Mouse (Mus musculus): ENCODE measurements around the gene Ube2g2. TPM values are rescaled to one million over a fixed set of nuclear protein-coding genes. Genes with fewer than 3 reads are reported as not detected.
A peak's percentile ranks its signal among the peaks of the same experiment; 100 is the strongest.

Ube2g2 gene
- polyA plus RNA-seq (2012), result 2.6 and 2.9 TPM in 2 replicates

- Histone ChIP-seq H3K4me1 (ENCODE audit: control insufficient read depth) (peaks cover 48% of the 10 kb centered on the region), H3K9me3 (ENCODE audit: control insufficient read depth, low read length) (no peaks in the 10 kb centered on the region), H3K4me3 (replicated peaks) (peak within 1 kb of the TSS; percentile 73), H3K36me3 (ENCODE audit: control insufficient read depth) (peaks cover 59% of the 10 kb centered on the region), H3K27me3 (ENCODE audit: control insufficient read depth) (no peaks in the 10 kb centered on the region)
- TF ChIP-seq GATA1 (IDR thresholded peaks at IDR 0.05; ENCODE audit: low read length), result no peak
- no peak for TF ChIP-seq TAL1 (IDR thresholded peaks at IDR 0.05; ENCODE audit: low read length)
Measured at GRCm38 (mm10) chr10:77622055-77622988, at the start of gene Ube2g2. TSS of gene Ube2g2 (plus strand) at chr10:77622275.

GRCm38 (mm10) chr10:77573162-77573561 is 48.9 kb upstream of the Ube2g2 start:
- H3K9me3 ChIP-seq (ENCODE audit: control insufficient read depth, low read length), result no peaks in the 10 kb centered on the region
- H3K36me3 ChIP-seq (ENCODE audit: control insufficient read depth), result no peaks in the 10 kb centered on the region
- no peaks in the 10 kb centered on the region; the same call in 1 of the 2 replicates for H3K4me1 ChIP-seq (ENCODE audit: control insufficient read depth)
- TF ChIP-seq TAL1 (IDR thresholded peaks at IDR 0.05; ENCODE audit: low read length), result no peak
- no peak for TF ChIP-seq GATA1 (IDR thresholded peaks at IDR 0.05; ENCODE audit: low read length)
- peaks cover 21% of the 10 kb centered on the region for H3K27me3 ChIP-seq (ENCODE audit: control insufficient read depth)
- no peak overlapping the region for H3K4me3 ChIP-seq (replicated peaks)

GRCm38 (mm10) chr10:77580027-77580920 is 41.8 kb upstream of the Ube2g2 start:
- Histone ChIP-seq H3K4me1 (ENCODE audit: control insufficient read depth) (peaks cover 40% of the 10 kb centered on the region), H3K4me3 (replicated peaks) (no peak overlapping the region), H3K36me3 (ENCODE audit: control insufficient read depth) (peaks cover 13% of the 10 kb centered on the region), H3K9me3 (ENCODE audit: control insufficient read depth, low read length) (no peaks in the 10 kb centered on the region), H3K27me3 (ENCODE audit: control insufficient read depth) (peaks cover 10% of the 10 kb centered on the region)
- TF ChIP-seq GATA1 (IDR thresholded peaks at IDR 0.05; ENCODE audit: low read length), result no peak
- TF ChIP-seq TAL1 (IDR thresholded peaks at IDR 0.05; ENCODE audit: low read length), result no peak

DNA sequence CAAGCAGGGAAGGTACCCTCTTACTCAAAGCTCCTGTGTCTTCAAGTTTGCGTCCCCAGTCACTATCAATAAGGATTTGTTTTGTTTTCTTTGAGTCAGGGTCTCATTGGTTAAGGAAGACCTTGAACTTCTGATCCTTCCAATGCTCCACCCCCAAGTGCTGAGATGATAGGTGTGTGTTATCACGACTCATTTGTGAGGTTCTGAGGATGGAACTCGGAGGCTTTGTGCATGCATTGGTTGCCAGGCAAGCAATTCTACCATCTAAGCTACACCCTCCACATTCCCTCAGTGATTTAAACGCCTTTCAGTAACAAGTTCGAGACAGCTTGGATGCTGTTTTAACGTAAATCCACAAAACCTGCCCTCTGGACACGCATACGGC is 41.1 kb upstream of the Ube2g2 start:
- Histone ChIP-seq H3K9me3 (ENCODE audit: control insufficient read depth, low read length) (no peaks in the 10 kb centered on the region), H3K36me3 (ENCODE audit: control insufficient read depth) (peaks cover 18% of the 10 kb centered on the region), H3K4me3 (replicated peaks) (peak overlapping the region; percentile 86), H3K4me1 (ENCODE audit: control insufficient read depth) (peaks cover 42% of the 10 kb centered on the region), H3K27me3 (ENCODE audit: control insufficient read depth) (peaks cover 9% of the 10 kb centered on the region)
- TF ChIP-seq GATA1 (IDR thresholded peaks at IDR 0.05; ENCODE audit: low read length) (no peak), TAL1 (IDR thresholded peaks at IDR 0.05; ENCODE audit: low read length) (no peak)

GRCm38 (mm10) chr10:77581408-77582284 is 40.4 kb upstream of the Ube2g2 start, which contains the start of gene Pttg1ip:
TSS of gene Pttg1ip (plus strand) at chr10:77581720.
- H3K4me3 ChIP-seq (replicated peaks), result peak within 1 kb of the TSS; percentile 86
- H3K4me1 ChIP-seq (ENCODE audit: control insufficient read depth), result peaks cover 46% of the 10 kb centered on the region
- peaks cover 25% of the 10 kb centered on the region for H3K36me3 ChIP-seq (ENCODE audit: control insufficient read depth)
- H3K27me3 ChIP-seq (ENCODE audit: control insufficient read depth), result peaks cover 3% of the 10 kb centered on the region
- H3K9me3 ChIP-seq (ENCODE audit: control insufficient read depth, low read length), result no peaks in the 10 kb centered on the region
- no peak for TF ChIP-seq TAL1 (IDR thresholded peaks at IDR 0.05; ENCODE audit: low read length)

DNA sequence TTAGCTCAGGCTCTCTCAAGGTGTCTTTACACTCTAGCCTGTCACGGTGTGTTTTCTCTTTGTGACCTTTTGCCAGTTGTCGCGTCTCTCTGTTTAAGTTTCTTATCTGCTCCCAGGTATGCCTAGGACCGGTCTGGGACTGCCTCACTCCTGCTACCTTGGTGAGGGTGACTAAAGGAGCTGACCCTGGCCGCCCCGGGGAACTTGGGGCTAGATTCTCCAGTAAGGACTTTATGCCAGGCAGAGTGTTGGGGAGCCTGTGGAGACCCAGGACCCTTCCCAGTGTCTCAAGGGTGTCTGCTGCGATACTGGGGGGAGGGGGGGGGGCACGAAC is 39.8 kb upstream of the Ube2g2 start:
- H3K27me3 ChIP-seq (ENCODE audit: control insufficient read depth), result peaks cover 3% of the 10 kb centered on the region
- peaks cover 31% of the 10 kb centered on the region for H3K36me3 ChIP-seq (ENCODE audit: control insufficient read depth)
- no peaks in the 10 kb centered on the region for H3K9me3 ChIP-seq (ENCODE audit: control insufficient read depth, low read length)
- peak overlapping the region; percentile 86 for H3K4me3 ChIP-seq (replicated peaks)
- H3K4me1 ChIP-seq (ENCODE audit: control insufficient read depth), result peaks cover 49% of the 10 kb centered on the region
- TF ChIP-seq GATA1 (IDR thresholded peaks at IDR 0.05; ENCODE audit: low read length) (no peak), TAL1 (IDR thresholded peaks at IDR 0.05; ENCODE audit: low read length) (no peak)

DNA sequence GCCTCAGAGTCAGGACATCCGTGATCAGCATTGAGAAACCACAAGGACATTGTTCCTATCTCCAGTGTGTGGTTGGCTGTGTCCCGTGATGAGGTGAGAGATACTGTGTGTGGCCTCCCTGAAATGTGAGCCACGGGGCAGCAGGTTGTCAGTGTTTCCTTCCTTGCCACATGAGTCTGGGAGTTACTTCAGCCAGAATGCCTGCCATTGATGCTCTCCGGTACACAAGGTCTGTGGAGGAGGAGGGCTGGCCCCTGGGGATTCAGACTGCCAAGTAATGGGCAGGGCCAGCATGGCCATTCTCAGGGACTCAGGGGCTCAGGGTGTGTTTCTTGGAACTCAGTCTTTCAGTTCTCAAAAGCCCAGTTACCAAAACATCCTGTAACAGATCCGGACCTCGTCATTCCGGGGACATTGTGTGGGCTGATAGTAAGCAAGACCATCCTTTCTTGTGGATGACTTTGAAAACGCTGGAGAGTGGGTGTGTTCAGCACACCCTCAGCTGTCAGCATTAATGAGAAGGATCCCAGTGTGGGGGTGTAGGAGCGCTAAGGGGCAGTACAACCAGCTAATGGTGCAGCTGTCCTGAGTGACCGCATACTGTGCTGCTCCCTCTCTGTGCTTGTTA is 38.2 kb upstream of the Ube2g2 start:
- TF ChIP-seq GATA1 (IDR thresholded peaks at IDR 0.05; ENCODE audit: low read length) (no peak), TAL1 (IDR thresholded peaks at IDR 0.05; ENCODE audit: low read length) (no peak)
- peak overlapping the region; percentile 86 for H3K4me3 ChIP-seq (replicated peaks)
- H3K4me1 ChIP-seq (ENCODE audit: control insufficient read depth), result peaks cover 56% of the 10 kb centered on the region
- peaks cover 47% of the 10 kb centered on the region for H3K36me3 ChIP-seq (ENCODE audit: control insufficient read depth)
- H3K9me3 ChIP-seq (ENCODE audit: control insufficient read depth, low read length), result no peaks in the 10 kb centered on the region
- H3K27me3 ChIP-seq (ENCODE audit: control insufficient read depth), result no peaks in the 10 kb centered on the region; the same call in 1 of the 2 replicates

DNA sequence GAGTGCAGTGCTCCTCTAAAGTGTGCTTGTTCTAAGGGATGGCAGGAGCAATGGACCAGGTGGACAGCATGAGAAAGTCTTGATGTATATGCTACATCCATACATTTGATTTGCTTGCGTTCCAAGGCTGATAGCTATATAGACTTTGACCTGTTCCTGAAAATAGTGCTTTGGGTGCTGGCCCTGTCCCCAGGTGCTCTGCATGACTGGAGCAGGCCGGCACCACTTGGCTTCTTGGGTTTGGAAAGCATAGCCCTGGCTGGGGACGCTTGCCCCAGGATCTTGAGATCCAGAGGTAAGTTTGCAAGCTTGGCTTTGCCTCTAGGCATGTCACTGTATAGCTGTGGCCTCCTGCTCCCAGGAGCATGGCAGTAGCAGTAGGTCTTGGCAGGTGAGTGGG is 35.4 kb upstream of the Ube2g2 start:
- no peaks in the 10 kb centered on the region for H3K9me3 ChIP-seq (ENCODE audit: control insufficient read depth, low read length)
- H3K4me3 ChIP-seq (replicated peaks), result no peak overlapping the region
- TF ChIP-seq TAL1 (IDR thresholded peaks at IDR 0.05; ENCODE audit: low read length) (no peak), GATA1 (IDR thresholded peaks at IDR 0.05; ENCODE audit: low read length) (no peak)
- H3K27me3 ChIP-seq (ENCODE audit: control insufficient read depth), result no peaks in the 10 kb centered on the region
- H3K4me1 ChIP-seq (ENCODE audit: control insufficient read depth), result peaks cover 72% of the 10 kb centered on the region
- peaks cover 75% of the 10 kb centered on the region for H3K36me3 ChIP-seq (ENCODE audit: control insufficient read depth)
